Mouse (Mus musculus) lung, postnatal 0 days (tissue): ENCODE measurements around the gene Stxbp3.

Experiments
- CTCF ChIP-seq: IDR thresholded peaks from 2 replicates; pipeline ENCODE4 v1.5.1; 2016; ENCODE audit warnings: antibody characterized with exemption, mild to moderate bottlenecking
- EP300 ChIP-seq: IDR thresholded peaks from 2 replicates; pipeline ENCODE4 v1.6.1; 2016; ENCODE audit warnings: antibody characterized with exemption, mild to moderate bottlenecking, control low read depth

- TF ChIP-seq CTCF: no peak
- no peak for TF ChIP-seq EP300
Measured at GRCm38 (mm10) chr3:108765476-108765875, 74.8 kb downstream of the Stxbp3 start.
